Mouse (Mus musculus): ENCODE data around the gene Slc25a48. TPM values are rescaled to one million over a fixed set of nuclear protein-coding genes. Genes with fewer than 3 reads are reported as not detected.

Slc25a48 gene
- polyA plus RNA-seq, 2 experiments = 0.74 to 0.77 TPM

- H3K9ac ChIP-seq (ENCODE audit: low read depth, low read length, severe bottlenecking) = no peak overlapping the region
- no peak for TF ChIP-seq POLR2A (IDR thresholded peaks at IDR 0.05; ENCODE audit: borderline replicate concordance, extremely low read depth, insufficient read depth, insufficient read length)
- H3K27me3 ChIP-seq (ENCODE audit: control insufficient read depth, insufficient read depth, low read length) = no peaks in the 10 kb centered on the region
- H3K4me1 ChIP-seq (ENCODE audit: control insufficient read depth, insufficient read depth, low read length) = peaks cover 3% of the 10 kb centered on the region; the same call in 1 of the 2 replicates
- ATAC-seq (ENCODE audit: low FRiP score, low read depth) = no peak
- 89% methylated on average over 7 of the region's 7 CpGs for WGBS
- no peaks in the 10 kb centered on the region for H3K36me3 ChIP-seq (ENCODE audit: control insufficient read depth, insufficient read depth, low read length)
- no peaks in the 10 kb centered on the region for H3K9me3 ChIP-seq (ENCODE audit: control insufficient read depth, low read length)
- no peak for DNase-seq (ENCODE audit: low spot score)
- H3K4me2 ChIP-seq (replicated peaks; ENCODE audit: low read depth, low read length, severe bottlenecking) = no peak overlapping the region
- H3K27ac ChIP-seq (replicated peaks; ENCODE audit: low read depth, low read length) = no peak overlapping the region
- H3K4me3 ChIP-seq (replicated peaks; ENCODE audit: low read length) = no peak overlapping the region
Measured at GRCm38 (mm10) chr13:56467786-56468185, 29.6 kb downstream of the Slc25a48 start.

GRCm38 (mm10) chr13:56468536-56468935, 30.4 kb downstream of the Slc25a48 start:
- Histone ChIP-seq H3K9ac (ENCODE audit: low read depth, low read length, severe bottlenecking) (no peak overlapping the region), H3K4me1 (ENCODE audit: control insufficient read depth, insufficient read depth, low read length) (peaks cover 3% of the 10 kb centered on the region; the same call in 1 of the 2 replicates), H3K27ac (replicated peaks; ENCODE audit: low read depth, low read length) (no peak overlapping the region), H3K4me2 (replicated peaks; ENCODE audit: low read depth, low read length, severe bottlenecking) (no peak overlapping the region), H3K4me3 (replicated peaks; ENCODE audit: low read length) (no peak overlapping the region), H3K9me3 (ENCODE audit: control insufficient read depth, low read length) (no peaks in the 10 kb centered on the region), H3K36me3 (ENCODE audit: control insufficient read depth, insufficient read depth, low read length) (no peaks in the 10 kb centered on the region), H3K27me3 (ENCODE audit: control insufficient read depth, insufficient read depth, low read length) (no peaks in the 10 kb centered on the region)
- 88% methylated on average over 4 of the region's 4 CpGs for WGBS
- DNase-seq (ENCODE audit: low spot score) = no peak
- ATAC-seq (ENCODE audit: low FRiP score, low read depth) = no peak
- TF ChIP-seq POLR2A (IDR thresholded peaks at IDR 0.05; ENCODE audit: borderline replicate concordance, extremely low read depth, insufficient read depth, insufficient read length) = no peak

- no peak overlapping the region for H3K9ac ChIP-seq (ENCODE audit: low read depth, low read length, severe bottlenecking)
- peaks cover 3% of the 10 kb centered on the region; the same call in 1 of the 2 replicates for H3K4me1 ChIP-seq (ENCODE audit: control insufficient read depth, insufficient read depth, low read length)
- H3K27ac ChIP-seq (replicated peaks; ENCODE audit: low read depth, low read length) = no peak overlapping the region
- TF ChIP-seq POLR2A (IDR thresholded peaks at IDR 0.05; ENCODE audit: borderline replicate concordance, extremely low read depth, insufficient read depth, insufficient read length) = no peak
- no peaks in the 10 kb centered on the region for H3K9me3 ChIP-seq (ENCODE audit: control insufficient read depth, low read length)
- DNase-seq (ENCODE audit: low spot score) (no peak), ATAC-seq (ENCODE audit: low FRiP score, low read depth) (no peak)
- no peak overlapping the region for H3K4me3 ChIP-seq (replicated peaks; ENCODE audit: low read length)
- no peak overlapping the region for H3K4me2 ChIP-seq (replicated peaks; ENCODE audit: low read depth, low read length, severe bottlenecking)
- no peaks in the 10 kb centered on the region for H3K27me3 ChIP-seq (ENCODE audit: control insufficient read depth, insufficient read depth, low read length)
- H3K36me3 ChIP-seq (ENCODE audit: control insufficient read depth, insufficient read depth, low read length) = no peaks in the 10 kb centered on the region
- 73% methylated on average over 6 of the region's 6 CpGs for WGBS
Measured at GRCm38 (mm10) chr13:56471211-56471610, 33.1 kb downstream of the Slc25a48 start.

GRCm38 (mm10) chr13:56471951-56472350, 33.8 kb downstream of the Slc25a48 start:
- ATAC-seq (ENCODE audit: low FRiP score, low read depth) (no peak), DNase-seq (ENCODE audit: low spot score) (no peak)
- Histone ChIP-seq H3K4me1 (ENCODE audit: control insufficient read depth, insufficient read depth, low read length) (peaks cover 3% of the 10 kb centered on the region; the same call in 1 of the 2 replicates), H3K9ac (ENCODE audit: low read depth, low read length, severe bottlenecking) (no peak overlapping the region), H3K27me3 (ENCODE audit: control insufficient read depth, insufficient read depth, low read length) (no peaks in the 10 kb centered on the region), H3K27ac (replicated peaks; ENCODE audit: low read depth, low read length) (no peak overlapping the region), H3K36me3 (ENCODE audit: control insufficient read depth, insufficient read depth, low read length) (no peaks in the 10 kb centered on the region), H3K9me3 (ENCODE audit: control insufficient read depth, low read length) (no peaks in the 10 kb centered on the region), H3K4me3 (replicated peaks; ENCODE audit: low read length) (no peak overlapping the region), H3K4me2 (replicated peaks; ENCODE audit: low read depth, low read length, severe bottlenecking) (no peak overlapping the region)
- WGBS = 66% methylated on average over 9 of the region's 9 CpGs
- TF ChIP-seq POLR2A (IDR thresholded peaks at IDR 0.05; ENCODE audit: borderline replicate concordance, extremely low read depth, insufficient read depth, insufficient read length) = no peak

- Histone ChIP-seq H3K4me1 (ENCODE audit: control insufficient read depth, insufficient read depth, low read length) (peaks cover 3% of the 10 kb centered on the region; the same call in 1 of the 2 replicates), H3K36me3 (ENCODE audit: control insufficient read depth, insufficient read depth, low read length) (no peaks in the 10 kb centered on the region), H3K27me3 (ENCODE audit: control insufficient read depth, insufficient read depth, low read length) (no peaks in the 10 kb centered on the region), H3K27ac (replicated peaks; ENCODE audit: low read depth, low read length) (no peak overlapping the region), H3K4me2 (replicated peaks; ENCODE audit: low read depth, low read length, severe bottlenecking) (no peak overlapping the region), H3K4me3 (replicated peaks; ENCODE audit: low read length) (no peak overlapping the region), H3K9me3 (ENCODE audit: control insufficient read depth, low read length) (no peaks in the 10 kb centered on the region), H3K9ac (ENCODE audit: low read depth, low read length, severe bottlenecking) (no peak overlapping the region)
- no peak for TF ChIP-seq POLR2A (IDR thresholded peaks at IDR 0.05; ENCODE audit: borderline replicate concordance, extremely low read depth, insufficient read depth, insufficient read length)
- 85% methylated on average over 7 of the region's 9 CpGs for WGBS
- ATAC-seq (ENCODE audit: low FRiP score, low read depth) (no peak), DNase-seq (ENCODE audit: low spot score) (no peak)
Measured at GRCm38 (mm10) chr13:56472661-56473060, 34.5 kb downstream of the Slc25a48 start.

GRCm38 (mm10) chr13:56475363-56475762, 37.2 kb downstream of the Slc25a48 start:
- 35% methylated on average over 4 of the region's 4 CpGs for WGBS
- DNase-seq (ENCODE audit: low spot score) (peak; percentile 82), ATAC-seq (ENCODE audit: low FRiP score, low read depth) (peak; percentile 37; the same call in 1 of the 2 replicates)
- no peak overlapping the region for H3K4me2 ChIP-seq (replicated peaks; ENCODE audit: low read depth, low read length, severe bottlenecking)
- no peak for TF ChIP-seq POLR2A (IDR thresholded peaks at IDR 0.05; ENCODE audit: borderline replicate concordance, extremely low read depth, insufficient read depth, insufficient read length)
- H3K9me3 ChIP-seq (ENCODE audit: control insufficient read depth, low read length) = no peaks in the 10 kb centered on the region
- no peak overlapping the region for H3K9ac ChIP-seq (ENCODE audit: low read depth, low read length, severe bottlenecking)
- no peaks in the 10 kb centered on the region for H3K27me3 ChIP-seq (ENCODE audit: control insufficient read depth, insufficient read depth, low read length)
- H3K36me3 ChIP-seq (ENCODE audit: control insufficient read depth, insufficient read depth, low read length) = no peaks in the 10 kb centered on the region
- peaks cover 3% of the 10 kb centered on the region; the same call in 1 of the 2 replicates for H3K4me1 ChIP-seq (ENCODE audit: control insufficient read depth, insufficient read depth, low read length)
- H3K27ac ChIP-seq (replicated peaks; ENCODE audit: low read depth, low read length) = no peak overlapping the region
- H3K4me3 ChIP-seq (replicated peaks; ENCODE audit: low read length) = no peak overlapping the region

Data from limb, embryonic 14.5 days (tissue).